Comparison of ENCODE assay signal across 10 mouse cellular contexts in the genomic region with DNA sequence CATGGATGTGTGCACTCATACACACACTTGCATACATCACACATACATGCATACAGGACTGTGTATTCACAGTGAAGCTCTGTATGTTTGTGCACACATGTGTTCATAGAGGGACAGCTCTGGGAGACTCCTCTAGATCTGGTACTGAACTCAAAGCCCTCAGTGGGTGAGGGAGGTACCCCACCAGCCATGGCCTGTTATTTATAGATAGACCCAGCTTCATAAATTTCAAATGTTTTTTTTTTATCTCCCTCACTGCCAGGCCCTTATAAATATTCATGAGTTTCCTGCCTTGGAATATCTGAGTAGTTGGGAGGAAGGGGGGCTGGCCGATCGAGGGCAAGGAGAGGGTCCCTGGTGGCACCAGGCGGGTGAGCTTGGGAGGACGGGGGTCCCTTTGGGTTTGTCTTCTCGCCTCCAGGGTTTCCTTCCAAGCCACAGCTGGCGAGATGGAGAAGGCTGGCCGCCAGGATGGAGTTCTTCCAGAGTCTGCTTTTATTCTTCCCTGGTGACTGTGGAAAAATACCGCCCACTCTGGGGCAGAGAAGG. TPM values are rescaled to one million over a fixed set of nuclear protein-coding genes. Genes with fewer than 3 reads are reported as not detected.
A peak's percentile ranks its signal among the peaks of the same experiment; 100 is the strongest.
DNase-seq lines count a peak whose midpoint lies in the region; ATAC-seq and TF ChIP-seq lines count a peak whose summit lies in the region.
"Had no signal": no experiment of that assay in that cellular context is flagged by ENCODE, and none has a peak within 500 bp of the region (broad histone marks: within the 10 kb centered on the region; RNA-seq: fewer than 3 reads in every experiment).

No protein-coding gene starts in this region.

- DNase-seq in heart, postnatal 4 days: peak; percentile 17
- no peak for DNase-seq in embryonic facial prominence, embryonic 10.5 days (ENCODE audit: low spot score)
- DNase-seq in frontal cortex, postnatal 36 days (ENCODE audit: low spot score in 2 of 2): peak; percentile 60 to 73
- peak; percentile 88 for DNase-seq in midbrain, embryonic 11.5 days (ENCODE audit: low spot score, missing footprints)
- DNase-seq in lung, adult 2 months: no peak
- no peak for DNase-seq in adipocyte (ENCODE audit: low spot score)

- no peak for TF ChIP-seq CTCF in lung, adult 2 months (IDR thresholded peaks at IDR 0.05; ENCODE audit: insufficient read depth, low read length)

- H3K4me1 ChIP-seq in heart, embryonic 12.5 days (replicated peaks): no peaks in the 10 kb centered on the region
- no peaks in the 10 kb centered on the region for H3K4me1 ChIP-seq in embryonic facial prominence, embryonic 10.5 days
- H3K4me1 ChIP-seq in midbrain, embryonic 11.5 days (ENCODE audit: control insufficient read depth, insufficient read depth, low read length): peaks cover 9% of the 10 kb centered on the region
- no peaks in the 10 kb centered on the region for H3K4me1 ChIP-seq in lung, adult 2 months (ENCODE audit: control insufficient read depth, insufficient read depth, low read length)
- H3K4me1 ChIP-seq: stomach, embryonic 15.5 days had no signal

- H3K9ac ChIP-seq in heart, embryonic 12.5 days: no peak overlapping the region
- peak overlapping the region; percentile 11; the same call in 1 of the 2 replicates for H3K9ac ChIP-seq in midbrain, embryonic 11.5 days (ENCODE audit: low read length)
- H3K9ac ChIP-seq: stomach, embryonic 15.5 days had no signal

- H3K36me3 ChIP-seq in heart, embryonic 12.5 days: no peaks in the 10 kb centered on the region
- H3K36me3 ChIP-seq in embryonic facial prominence, embryonic 10.5 days (replicated peaks): no peaks in the 10 kb centered on the region
- no peaks in the 10 kb centered on the region for H3K36me3 ChIP-seq in midbrain, embryonic 11.5 days (ENCODE audit: control insufficient read depth, insufficient read depth, low read length)
- H3K36me3 ChIP-seq: stomach, embryonic 15.5 days had no signal

- H3K27ac ChIP-seq in heart, embryonic 12.5 days (ENCODE audit: poor library complexity, severe bottlenecking): no peak overlapping the region
- H3K27ac ChIP-seq in embryonic facial prominence, embryonic 10.5 days (replicated peaks): 0 out of 2 replicates have a peak overlapping the region, but pooled peaks have one; percentile 10
- H3K27ac ChIP-seq in midbrain, embryonic 11.5 days (ENCODE audit: low read depth, low read length): peak overlapping the region; percentile 67
- H3K27ac ChIP-seq: stomach, embryonic 15.5 days had no signal

- no peaks in the 10 kb centered on the region for H3K27me3 ChIP-seq in heart, embryonic 12.5 days (replicated peaks)
- no peaks in the 10 kb centered on the region for H3K27me3 ChIP-seq in embryonic facial prominence, embryonic 10.5 days (replicated peaks; ENCODE audit: low read depth, poor library complexity, severe bottlenecking)
- no peaks in the 10 kb centered on the region for H3K27me3 ChIP-seq in midbrain, embryonic 11.5 days (ENCODE audit: control insufficient read depth, insufficient read depth, low read length)
- H3K27me3 ChIP-seq: Patski; stomach, embryonic 15.5 days had no signal

- H3K4me2 ChIP-seq in heart, embryonic 12.5 days: no peak overlapping the region
- no peak overlapping the region for H3K4me2 ChIP-seq in midbrain, embryonic 11.5 days
- H3K4me2 ChIP-seq: stomach, embryonic 15.5 days had no signal

- 59% methylated on average over 8 of the region's 8 CpGs for WGBS in heart, embryonic 12.5 days
- WGBS in embryonic facial prominence, embryonic 10.5 days: 66% methylated on average over 8 of the region's 8 CpGs
- WGBS in midbrain, embryonic 11.5 days: 35% methylated on average over 8 of the region's 8 CpGs
- WGBS in lung, adult 2 months: 57% methylated on average over 8 of the region's 8 CpGs

- H3K4me3 ChIP-seq in heart, embryonic 12.5 days: no peak overlapping the region
- H3K4me3 ChIP-seq in embryonic facial prominence, embryonic 10.5 days: no peak overlapping the region
- H3K4me3 ChIP-seq in midbrain, embryonic 11.5 days (ENCODE audit: low read depth, low read length): no peak overlapping the region
- H3K4me3 ChIP-seq in lung, adult 2 months (replicated peaks; ENCODE audit: extremely low read depth, low read depth, low read length): no peak overlapping the region
- H3K4me3 ChIP-seq: stomach, embryonic 15.5 days had no signal

- TF ChIP-seq POLR2A in lung, adult 2 months (IDR thresholded peaks at IDR 0.05; ENCODE audit: borderline replicate concordance, extremely low read depth, low read depth, low read length): no peak

- ATAC-seq in heart, embryonic 12.5 days (ENCODE audit: insufficient number of reproducible peaks, low FRiP score): no peak
- ATAC-seq in midbrain, embryonic 11.5 days (ENCODE audit: low FRiP score): peak; percentile 87
- no peak for ATAC-seq in megakaryocyte-erythroid progenitor cell, adult 5-6 weeks (replicated peaks; ENCODE audit: low FRiP score, low TSS enrichment, poor library complexity, severe bottlenecking)
- ATAC-seq: Patski had no signal

- peaks cover 4% of the 10 kb centered on the region; the same call in 1 of the 2 replicates for H3K9me3 ChIP-seq in heart, embryonic 12.5 days (replicated peaks)
- H3K9me3 ChIP-seq in embryonic facial prominence, embryonic 10.5 days: 0 out of 2 replicates have a peak, but pooled peaks cover 3% of the 10 kb centered on the region
- H3K9me3 ChIP-seq in midbrain, embryonic 11.5 days (ENCODE audit: control insufficient read depth, low read length): no peaks in the 10 kb centered on the region
- H3K9me3 ChIP-seq: stomach, embryonic 15.5 days had no signal

RNA-seq across cellular contexts. Expression of a gene that starts 42.2 kb away (rescaled TPM):
- under 1 TPM; 0.36 to 0.43 TPM for total RNA-seq in heart, postnatal 4 days (2021)
- 0.87 and 1.1 TPM in 2 replicates for polyA plus RNA-seq in heart, embryonic 12.5 days (2016; fragmentation: Nextera tagmentation; extraction: Ambion mirVana)
- polyA plus RNA-seq in embryonic facial prominence, embryonic 10.5 days (2016; fragmentation: Nextera tagmentation; extraction: Ambion mirVana): 13.1 and 20.1 TPM in 2 replicates
- polyA plus RNA-seq in midbrain, embryonic 11.5 days (2014; fragmentation: Nextera tagmentation; extraction: Ambion mirVana): 33.6 and 35.3 TPM in 2 replicates
- polyA plus RNA-seq in lung, adult 2 months (2012; rRNA removed): 14.2 and 15.2 TPM in 2 replicates
- not detected in 2 replicates for total RNA-seq in megakaryocyte-erythroid progenitor cell, adult 5-6 weeks (2014; fragmentation: Nextera tagmentation)
- total RNA-seq in megakaryocyte-erythroid progenitor cell, adult 5-6 weeks (2017): not detected in 2 replicates

RNA-seq across cellular contexts. Expression of a gene that starts 52.0 kb away (rescaled TPM):
- total RNA-seq in heart, postnatal 4 days (2021): 10 to 100 TPM; 20.5 to 22.1 TPM
- polyA plus RNA-seq in heart, embryonic 12.5 days (2016; fragmentation: Nextera tagmentation; extraction: Ambion mirVana): 43.4 and 44.3 TPM in 2 replicates
- 82.2 and 87.9 TPM in 2 replicates for polyA plus RNA-seq in embryonic facial prominence, embryonic 10.5 days (2016; fragmentation: Nextera tagmentation; extraction: Ambion mirVana)
- 60.8 and 64.6 TPM in 2 replicates for polyA plus RNA-seq in midbrain, embryonic 11.5 days (2014; fragmentation: Nextera tagmentation; extraction: Ambion mirVana)
- 14.8 and 17.9 TPM in 2 replicates for polyA plus RNA-seq in lung, adult 2 months (2012; rRNA removed)
- total RNA-seq in megakaryocyte-erythroid progenitor cell, adult 5-6 weeks (2014; fragmentation: Nextera tagmentation): 15.2 and 18.6 TPM in 2 replicates
- 11.5 and 18.2 TPM in 2 replicates for total RNA-seq in megakaryocyte-erythroid progenitor cell, adult 5-6 weeks (2017)

RNA-seq across cellular contexts. Expression of a gene that starts 59.3 kb away (rescaled TPM):
- 10 to 100 TPM; 16.1 to 16.5 TPM for total RNA-seq in heart, postnatal 4 days (2021)
- polyA plus RNA-seq in heart, embryonic 12.5 days (2016; fragmentation: Nextera tagmentation; extraction: Ambion mirVana): 18.7 and 19.4 TPM in 2 replicates
- polyA plus RNA-seq in embryonic facial prominence, embryonic 10.5 days (2016; fragmentation: Nextera tagmentation; extraction: Ambion mirVana): 18.7 and 18.9 TPM in 2 replicates
- 10.5 and 12.0 TPM in 2 replicates for polyA plus RNA-seq in midbrain, embryonic 11.5 days (2014; fragmentation: Nextera tagmentation; extraction: Ambion mirVana)
- 55.6 and 59.7 TPM in 2 replicates for polyA plus RNA-seq in lung, adult 2 months (2012; rRNA removed)
- 19.6 and 24.5 TPM in 2 replicates for total RNA-seq in megakaryocyte-erythroid progenitor cell, adult 5-6 weeks (2014; fragmentation: Nextera tagmentation)
- 2.6 and 3.8 TPM in 2 replicates for total RNA-seq in megakaryocyte-erythroid progenitor cell, adult 5-6 weeks (2017)

Comparison
In these comparisons a context has a peak if more than half of its experiments do, and no peak if none do; other contexts are left out.
1. DNase-seq: peak in heart, postnatal 4 days (single experiment), frontal cortex, postnatal 36 days (2 of 2) and midbrain, embryonic 11.5 days (single experiment); none in embryonic facial prominence, embryonic 10.5 days (single experiment), lung, adult 2 months (single experiment) and adipocyte (single experiment).